Mouse (Mus musculus): ENCODE data around the gene Eml3.

GRCm38 (mm10) chr19:8954171-8954570 is 24.8 kb downstream of the Eml3 start:
- TF ChIP-seq POLR2A (IDR thresholded peaks at IDR 0.05; ENCODE audit: borderline replicate concordance, insufficient read depth, low read length) (no peak), CTCF (IDR thresholded peaks at IDR 0.05; ENCODE audit: borderline replicate concordance, insufficient read depth, low read depth, low read length) (no peak)

Data from cerebellum, adult 2 months (tissue).